Mouse (Mus musculus) frontal cortex, postnatal 14 days (tissue): ENCODE data around the gene Higd1c.
"Not testable (repeated sequence)": the region's sequence is repeated elsewhere in the genome, so short reads cannot be mapped to it uniquely, and the experiment has no call there.

ENCODE experiments used
- DNase-seq, 2 experiments: peaks; one replicate each; pipeline ENCODE4 v3.0.0; 2022; ENCODE audit warnings: low spot score in 2 of 2

The Higd1c gene

GRCm38 (mm10) chr15:100364242-100364641, at the start of gene Higd1c:
Higd1c (plus strand) TSS chr15:100364542.
- DNase-seq: no peak

GRCm38 (mm10) chr15:100318014-100318671, 46.2 kb upstream of the Higd1c start:
- not testable (repeated sequence) for DNase-seq

- no peak for DNase-seq
Observed at GRCm38 (mm10) chr15:100319884-100320283, 44.5 kb upstream of the Higd1c start.

DNA sequence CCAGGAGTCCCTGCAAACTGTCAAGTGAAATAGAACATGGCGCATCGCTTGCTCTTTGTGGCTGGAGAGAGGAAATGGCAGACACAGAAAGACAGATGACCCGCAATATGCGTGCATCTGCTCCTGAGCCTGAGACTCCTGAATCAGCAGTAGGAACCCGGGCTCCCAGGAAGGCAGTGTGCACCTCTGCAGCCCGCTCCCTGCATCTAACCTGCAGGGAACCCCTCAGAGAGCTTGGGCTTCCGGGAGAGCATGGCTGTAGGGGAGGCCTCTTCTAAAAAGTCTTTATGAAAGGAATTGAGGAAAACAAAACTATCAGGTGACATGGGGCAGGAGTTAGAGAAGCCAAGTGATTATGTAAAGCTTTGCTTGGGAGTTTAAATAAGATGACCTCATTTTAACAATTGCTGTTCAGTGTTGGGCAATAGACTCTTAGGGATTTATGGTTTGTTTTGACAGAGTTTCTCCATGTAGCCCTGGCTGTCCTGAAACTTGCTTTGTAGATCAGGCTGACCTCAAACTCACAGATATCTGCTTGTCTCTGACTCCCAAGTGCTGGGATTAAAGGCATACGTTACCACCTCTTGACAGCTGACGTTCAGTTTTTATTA, 43.9 kb upstream of the Higd1c start:
- DNase-seq: no peak

DNA sequence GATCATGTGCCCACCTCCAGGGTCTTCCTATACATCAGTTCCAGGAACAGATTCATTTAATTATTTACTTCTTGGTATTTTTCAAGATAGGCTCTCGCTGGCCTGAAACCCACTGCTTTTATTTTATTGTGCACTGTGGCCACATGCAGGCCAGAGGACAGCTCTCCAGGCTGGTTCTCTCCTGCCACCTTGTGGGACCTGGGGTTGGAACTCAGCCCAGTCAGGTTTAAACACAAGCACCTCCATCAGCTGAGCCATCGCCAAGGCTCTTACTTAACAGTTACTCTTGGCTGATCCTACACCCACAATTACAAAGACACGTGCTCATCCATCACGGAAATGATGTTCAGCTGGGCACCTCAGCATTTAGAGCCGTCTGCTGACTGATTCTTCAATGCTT, 43.2 kb upstream of the Higd1c start:
- DNase-seq: no peak

DNA sequence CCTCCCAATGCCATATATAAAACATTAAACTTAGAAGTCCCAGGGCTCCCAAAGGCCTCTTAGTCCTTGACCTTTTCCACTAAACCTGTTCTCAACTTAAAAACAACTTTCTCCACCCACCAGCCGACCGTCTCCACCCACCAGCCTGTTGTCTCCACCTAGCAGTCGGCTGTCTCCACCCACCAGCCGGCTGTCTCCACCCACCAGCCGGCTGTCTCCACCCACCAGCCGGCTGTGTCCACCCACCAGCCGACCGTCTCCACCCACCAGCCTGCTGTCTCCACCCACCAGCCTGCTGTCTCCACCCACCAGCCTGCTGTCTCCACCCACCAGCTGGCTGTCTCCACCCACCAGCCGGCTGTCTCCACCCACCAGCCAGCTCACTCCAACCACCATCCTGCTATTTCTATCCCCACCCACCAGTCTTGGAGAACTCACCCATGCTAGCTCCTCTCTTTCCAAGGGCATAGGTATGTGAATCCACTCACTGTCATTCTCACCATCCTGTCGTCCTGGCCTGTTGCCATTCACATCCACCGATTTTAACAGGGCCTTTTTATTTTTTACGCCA, 40.2 kb upstream of the Higd1c start:
- DNase-seq: no peak

DNA sequence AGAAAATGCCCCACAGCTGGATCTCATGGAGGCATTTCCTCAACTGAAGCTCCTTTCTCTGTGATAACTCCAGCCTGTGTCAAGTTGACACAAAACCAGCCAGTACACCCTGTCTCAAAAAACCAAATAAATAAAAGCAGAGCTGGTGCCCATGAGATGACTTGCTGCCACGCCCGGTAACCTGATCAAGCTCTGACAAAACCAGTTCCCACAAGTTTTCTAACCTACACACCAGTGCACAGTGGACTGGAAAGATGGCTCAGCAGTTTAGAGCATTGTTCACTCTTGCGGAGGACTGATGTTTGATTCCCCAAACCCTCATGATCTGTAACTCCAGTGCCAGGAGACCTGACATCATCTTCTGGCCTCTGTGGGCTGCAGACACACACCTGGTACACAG, 39.1 kb upstream of the Higd1c start:
- no peak for DNase-seq

DNA sequence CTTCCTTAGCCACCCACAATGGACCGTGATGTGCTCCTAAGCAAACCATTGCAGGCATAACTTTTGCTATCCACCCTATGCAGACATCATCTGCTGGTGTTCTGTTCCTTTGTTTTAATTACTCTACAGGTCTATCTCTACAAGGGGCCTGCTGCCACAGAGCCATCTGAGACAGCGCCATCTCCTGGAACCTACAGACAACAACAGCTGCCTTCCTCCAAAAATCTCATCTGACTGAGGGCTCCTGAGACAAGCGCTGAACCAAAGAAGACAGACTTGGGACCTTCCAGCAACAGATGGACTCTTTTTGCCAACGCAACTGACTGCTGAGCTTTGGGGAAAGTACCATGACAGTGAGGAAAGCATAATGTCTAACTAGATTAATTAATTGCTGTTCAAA, 36.3 kb upstream of the Higd1c start:
- not testable (repeated sequence) for DNase-seq

DNA sequence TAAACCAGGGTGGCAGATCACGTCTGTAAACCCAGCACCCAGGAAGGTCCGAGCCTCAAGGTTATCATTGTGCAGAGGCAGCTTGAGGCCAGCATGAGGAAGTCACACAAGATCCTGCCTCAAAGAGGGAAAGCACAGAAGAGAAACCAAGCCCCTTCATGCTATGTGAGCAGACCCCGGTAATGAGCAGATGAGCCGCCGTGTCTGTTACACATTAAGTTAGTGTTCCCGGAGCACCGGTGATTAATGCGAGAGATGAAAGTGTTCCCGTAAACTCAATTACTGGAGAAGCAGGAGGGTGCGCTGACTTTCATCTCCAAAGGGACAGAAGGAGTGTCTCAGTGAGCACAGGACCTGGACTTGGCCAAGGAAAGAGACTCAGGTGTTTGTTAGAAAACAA, 35.0 kb upstream of the Higd1c start:
- not testable (repeated sequence) for DNase-seq

DNA sequence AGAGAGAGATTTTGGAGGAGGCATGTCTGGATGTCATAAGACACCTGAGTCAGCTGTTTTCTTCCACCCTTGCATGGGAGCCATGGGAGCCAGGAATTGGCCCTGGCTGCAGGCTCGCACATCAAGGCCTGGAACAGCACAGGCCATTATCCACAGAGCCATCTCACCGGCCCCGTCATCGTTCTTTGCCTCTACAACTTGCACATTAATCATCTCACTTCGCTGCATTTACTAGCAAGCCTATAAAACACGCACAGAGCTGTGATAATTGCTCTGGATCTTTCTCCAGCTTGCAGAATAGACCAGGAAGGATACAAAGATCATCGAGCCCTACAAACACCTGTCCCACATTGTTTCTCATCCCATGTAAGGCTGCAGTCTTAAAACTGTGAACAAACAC, 33.6 kb upstream of the Higd1c start:
- DNase-seq: no peak

DNA sequence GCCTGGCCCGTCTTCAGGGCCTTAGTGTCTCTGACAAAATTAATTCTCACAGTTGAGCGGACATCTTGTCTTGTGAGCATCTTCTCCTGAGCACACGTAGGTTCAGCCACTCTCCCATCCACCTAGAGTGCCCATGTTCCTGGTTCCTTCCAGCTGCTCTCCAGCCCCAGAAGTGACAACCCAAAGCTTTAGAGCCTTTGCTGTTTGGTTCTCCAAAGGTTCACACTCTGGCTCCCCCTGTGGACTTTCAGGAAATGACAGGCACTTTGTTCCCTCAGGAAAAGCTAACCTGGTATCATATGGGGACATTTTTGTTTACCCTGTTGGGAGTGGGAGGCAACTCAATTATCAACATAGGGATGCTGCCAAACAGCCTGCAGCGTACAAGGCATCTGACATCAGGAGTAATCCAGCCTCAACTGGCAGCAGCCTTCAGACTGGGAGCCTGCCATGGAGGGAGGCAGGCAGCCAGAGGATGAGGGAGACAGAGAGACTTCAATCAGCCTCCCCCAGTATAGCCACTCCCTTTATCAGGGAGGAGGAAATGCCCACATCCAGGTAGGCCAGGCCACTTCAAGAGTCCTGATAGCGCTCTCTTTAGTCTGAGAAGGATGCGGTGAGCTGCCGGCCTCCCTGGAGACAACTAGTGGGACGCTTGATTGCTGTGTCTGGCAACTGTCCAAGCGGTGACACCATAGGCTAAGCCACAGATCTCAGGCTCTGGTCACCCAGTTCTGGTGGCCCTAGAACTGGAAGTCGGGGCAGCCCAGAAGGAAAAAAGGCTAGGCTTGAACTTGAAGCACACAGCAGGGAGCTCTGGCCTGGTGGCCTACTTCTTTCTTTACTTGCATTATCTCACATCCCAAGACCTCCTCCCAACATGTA, 32.0 kb upstream of the Higd1c start:
- DNase-seq: not testable (repeated sequence)

DNA sequence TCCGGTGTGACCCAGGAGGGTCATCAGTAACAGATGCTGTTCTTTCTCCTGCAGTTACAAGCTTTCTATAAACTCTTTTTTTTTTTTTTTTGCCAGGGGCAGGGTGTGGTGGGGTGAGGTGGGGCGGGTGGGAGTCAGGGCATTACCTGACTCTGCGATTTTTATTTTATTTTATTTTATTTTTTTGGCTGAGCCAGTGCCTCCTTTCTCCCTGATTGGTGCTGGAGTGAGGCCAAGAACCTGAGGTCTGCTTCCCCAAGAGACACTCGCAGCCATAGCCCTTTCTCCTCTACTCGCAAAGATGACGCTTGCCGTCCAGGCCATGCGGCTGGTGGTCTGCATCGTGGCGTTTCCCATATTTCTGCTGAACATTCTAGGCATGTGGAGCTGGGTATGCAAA, 29.7 kb upstream of the Higd1c start, which contains the start of gene Mettl7a3:
Gene Mettl7a3 (plus strand): TSS at position 301 of the 400 bp plus-strand sequence.
- DNase-seq: no peak

GRCm38 (mm10) chr15:100337328-100337727, 27.0 kb upstream of the Higd1c start:
- not testable (repeated sequence) for DNase-seq

DNA sequence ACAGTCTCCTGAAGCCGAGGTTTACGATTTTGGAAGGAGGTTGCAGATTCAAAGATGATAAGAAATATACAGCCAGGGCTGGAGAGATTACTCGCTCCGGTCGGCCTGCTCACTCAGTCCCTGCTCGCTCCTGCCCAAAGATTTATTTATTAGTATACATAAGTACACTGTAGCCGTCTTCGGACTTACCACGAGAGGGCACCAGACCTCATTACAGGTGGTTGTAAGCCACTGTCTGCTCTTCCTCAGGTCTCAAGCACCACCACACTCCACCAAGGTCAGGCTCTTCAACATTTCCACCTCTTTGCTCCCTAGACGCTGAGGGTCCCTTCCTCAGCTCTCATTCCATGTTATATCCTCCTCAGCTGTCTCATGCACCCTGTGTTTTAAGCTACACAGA, 26.5 kb upstream of the Higd1c start:
- peak in 1 of 2 experiments; percentile 18 for DNase-seq

GRCm38 (mm10) chr15:100341314-100341980, 22.9 kb upstream of the Higd1c start:
- not testable (repeated sequence) for DNase-seq

GRCm38 (mm10) chr15:100345484-100345883, 18.9 kb upstream of the Higd1c start:
- no peak for DNase-seq

DNA sequence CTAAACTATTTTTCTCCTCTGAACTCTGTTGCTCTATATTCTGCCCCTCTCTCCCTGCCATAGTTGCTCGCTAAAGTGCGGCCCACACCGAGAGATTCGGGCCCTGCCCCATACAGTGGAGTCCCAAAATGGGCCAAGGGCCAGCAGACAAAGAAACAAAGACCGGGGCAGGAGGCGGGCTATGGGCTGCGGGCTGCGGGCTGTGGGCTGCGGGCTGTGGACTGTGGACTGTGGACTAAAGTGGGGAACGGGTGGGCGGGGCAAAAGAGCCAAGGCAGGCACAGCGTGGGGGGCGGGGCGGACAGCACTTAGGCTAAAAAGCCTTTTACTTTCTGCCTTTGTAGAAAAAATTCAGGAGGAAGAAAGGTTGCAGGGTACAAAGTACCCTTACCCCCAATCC, 17.6 kb upstream of the Higd1c start:
- no peak for DNase-seq

GRCm38 (mm10) chr15:100349496-100349895, 14.8 kb upstream of the Higd1c start:
- DNase-seq: no peak

GRCm38 (mm10) chr15:100351501-100352060, 12.8 kb upstream of the Higd1c start:
- no peak for DNase-seq

GRCm38 (mm10) chr15:100352711-100353250, 11.6 kb upstream of the Higd1c start, which contains the start of the genes Methig1 and Mettl7a2:
Methig1 (plus strand) TSS chr15:100353149.
Mettl7a2 (plus strand) TSS chr15:100353200.
- no peak for DNase-seq

DNA sequence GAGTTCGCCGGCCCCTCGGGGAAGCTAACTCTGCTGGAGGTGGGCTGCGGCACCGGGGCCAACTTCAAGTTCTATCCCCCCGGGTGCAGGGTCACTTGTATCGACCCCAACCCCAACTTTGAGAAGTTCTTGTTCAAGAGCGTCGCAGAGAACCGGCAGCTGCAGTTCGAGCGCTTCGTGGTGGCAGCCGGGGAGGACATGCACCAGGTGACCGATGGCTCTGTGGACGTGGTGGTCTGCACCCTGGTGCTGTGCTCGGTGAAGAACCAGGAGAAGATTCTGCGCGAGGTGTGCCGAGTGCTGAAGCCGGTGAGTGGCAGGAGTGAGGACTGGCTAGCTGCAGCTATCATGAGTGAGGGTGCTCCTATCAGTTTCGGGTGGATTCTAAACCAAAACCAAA, 10.9 kb upstream of the Higd1c start:
- DNase-seq: not testable (repeated sequence)
